Mouse (Mus musculus): ENCODE measurements at regions not wholly inside any gene's neighbourhood (a gene's known extent, or its start where the extent isn't known, plus 50 kb on each side); places are given as distances from the start of the nearest gene placed in this dataset.

GRCm38 (mm10) chr2:173334856-173335595 lies 58.7 kb upstream of the Pmepa1 start:
- H3K27ac ChIP-seq (ENCODE audit: low read length), result peak overlapping the region; percentile 75
- peak overlapping the region; percentile 48 for H3K4me2 ChIP-seq (ENCODE audit: low read depth, low read length)
- H3K9ac ChIP-seq (ENCODE audit: low read length), result peak overlapping the region; percentile 40
- 36% methylated on average over 15 of the region's 15 CpGs for WGBS
- H3K4me1 ChIP-seq (ENCODE audit: control insufficient read depth, insufficient read depth, low read length), result peaks cover 45% of the 10 kb centered on the region
- H3K27me3 ChIP-seq (ENCODE audit: control insufficient read depth, insufficient read depth, low read length), result no peaks in the 10 kb centered on the region
- no peak overlapping the region for H3K4me3 ChIP-seq (ENCODE audit: low read length)
- H3K36me3 ChIP-seq (ENCODE audit: control insufficient read depth, insufficient read depth), result no peaks in the 10 kb centered on the region
- H3K9me3 ChIP-seq (replicated peaks; ENCODE audit: control insufficient read depth, low read length), result no peaks in the 10 kb centered on the region
- ATAC-seq (replicated peaks; ENCODE audit: extremely low read depth, insufficient read depth, low FRiP score), result no peak

GRCm38 (mm10) chr2:173335859-173336258 lies 59.5 kb upstream of the Pmepa1 start:
- H3K4me1 ChIP-seq (ENCODE audit: control insufficient read depth, insufficient read depth, low read length), result peaks cover 53% of the 10 kb centered on the region
- H3K9ac ChIP-seq (ENCODE audit: low read length), result peak overlapping the region; percentile 50
- peak; percentile 86 for ATAC-seq (replicated peaks; ENCODE audit: extremely low read depth, insufficient read depth, low FRiP score)
- 6% methylated on average over 10 of the region's 10 CpGs for WGBS
- H3K9me3 ChIP-seq (replicated peaks; ENCODE audit: control insufficient read depth, low read length), result no peaks in the 10 kb centered on the region
- H3K27me3 ChIP-seq (ENCODE audit: control insufficient read depth, insufficient read depth, low read length), result no peaks in the 10 kb centered on the region
- H3K27ac ChIP-seq (ENCODE audit: low read length), result peak overlapping the region; percentile 75
- no peak overlapping the region for H3K4me3 ChIP-seq (ENCODE audit: low read length)
- peak overlapping the region; percentile 48 for H3K4me2 ChIP-seq (ENCODE audit: low read depth, low read length)
- H3K36me3 ChIP-seq (ENCODE audit: control insufficient read depth, insufficient read depth), result no peaks in the 10 kb centered on the region

GRCm38 (mm10) chr2:173337666-173338065 lies 61.3 kb upstream of the Pmepa1 start:
- Histone ChIP-seq H3K36me3 (ENCODE audit: control insufficient read depth, insufficient read depth) (no peaks in the 10 kb centered on the region), H3K27me3 (ENCODE audit: control insufficient read depth, insufficient read depth, low read length) (no peaks in the 10 kb centered on the region), H3K4me1 (ENCODE audit: control insufficient read depth, insufficient read depth, low read length) (peaks cover 53% of the 10 kb centered on the region), H3K4me2 (ENCODE audit: low read depth, low read length) (no peak overlapping the region), H3K9me3 (replicated peaks; ENCODE audit: control insufficient read depth, low read length) (no peaks in the 10 kb centered on the region), H3K4me3 (ENCODE audit: low read length) (no peak overlapping the region), H3K9ac (ENCODE audit: low read length) (no peak overlapping the region), H3K27ac (ENCODE audit: low read length) (peak overlapping the region; percentile 19; the same call in 1 of the 2 replicates)
- no peak for ATAC-seq (replicated peaks; ENCODE audit: extremely low read depth, insufficient read depth, low FRiP score)
- 72% methylated on average over 5 of the region's 5 CpGs for WGBS

GRCm38 (mm10) chr2:173338671-173339070 lies 62.3 kb upstream of the Pmepa1 start:
- WGBS, result 41% methylated on average over 5 of the region's 5 CpGs
- peak overlapping the region; percentile 56 for H3K27ac ChIP-seq (ENCODE audit: low read length)
- H3K9ac ChIP-seq (ENCODE audit: low read length), result no peak overlapping the region; the same call in 1 of the 2 replicates
- H3K36me3 ChIP-seq (ENCODE audit: control insufficient read depth, insufficient read depth), result no peaks in the 10 kb centered on the region
- H3K27me3 ChIP-seq (ENCODE audit: control insufficient read depth, insufficient read depth, low read length), result no peaks in the 10 kb centered on the region
- no peaks in the 10 kb centered on the region for H3K9me3 ChIP-seq (replicated peaks; ENCODE audit: control insufficient read depth, low read length)
- H3K4me3 ChIP-seq (ENCODE audit: low read length), result no peak overlapping the region
- peaks cover 57% of the 10 kb centered on the region for H3K4me1 ChIP-seq (ENCODE audit: control insufficient read depth, insufficient read depth, low read length)
- H3K4me2 ChIP-seq (ENCODE audit: low read depth, low read length), result no peak overlapping the region
- no peak for ATAC-seq (replicated peaks; ENCODE audit: extremely low read depth, insufficient read depth, low FRiP score)

- peaks cover 52% of the 10 kb centered on the region for H3K4me1 ChIP-seq (ENCODE audit: control insufficient read depth, insufficient read depth, low read length)
- H3K4me3 ChIP-seq (ENCODE audit: low read length), result no peak overlapping the region
- peak overlapping the region; percentile 56 for H3K27ac ChIP-seq (ENCODE audit: low read length)
- no peaks in the 10 kb centered on the region for H3K27me3 ChIP-seq (ENCODE audit: control insufficient read depth, insufficient read depth, low read length)
- 57% methylated on average over 3 of the region's 3 CpGs for WGBS
- H3K9ac ChIP-seq (ENCODE audit: low read length), result no peak overlapping the region; the same call in 1 of the 2 replicates
- no peak overlapping the region for H3K4me2 ChIP-seq (ENCODE audit: low read depth, low read length)
- peaks cover 2% of the 10 kb centered on the region for H3K9me3 ChIP-seq (replicated peaks; ENCODE audit: control insufficient read depth, low read length)
- no peak for ATAC-seq (replicated peaks; ENCODE audit: extremely low read depth, insufficient read depth, low FRiP score)
- H3K36me3 ChIP-seq (ENCODE audit: control insufficient read depth, insufficient read depth), result no peaks in the 10 kb centered on the region
Measured at GRCm38 (mm10) chr2:173339211-173339610, 62.9 kb upstream of the Pmepa1 start.

GRCm38 (mm10) chr2:173340044-173340601 lies 63.8 kb upstream of the Pmepa1 start:
- peak overlapping the region; percentile 51 for H3K4me2 ChIP-seq (ENCODE audit: low read depth, low read length)
- H3K27me3 ChIP-seq (ENCODE audit: control insufficient read depth, insufficient read depth, low read length), result no peaks in the 10 kb centered on the region
- WGBS, result 12% methylated on average over 26 of the region's 26 CpGs
- peaks cover 43% of the 10 kb centered on the region for H3K4me1 ChIP-seq (ENCODE audit: control insufficient read depth, insufficient read depth, low read length)
- no peak for ATAC-seq (replicated peaks; ENCODE audit: extremely low read depth, insufficient read depth, low FRiP score)
- no peaks in the 10 kb centered on the region for H3K36me3 ChIP-seq (ENCODE audit: control insufficient read depth, insufficient read depth)
- peak overlapping the region; percentile 55 for H3K9ac ChIP-seq (ENCODE audit: low read length)
- H3K9me3 ChIP-seq (replicated peaks; ENCODE audit: control insufficient read depth, low read length), result peaks cover 3% of the 10 kb centered on the region
- peak overlapping the region; percentile 8 for H3K4me3 ChIP-seq (ENCODE audit: low read length)
- H3K27ac ChIP-seq (ENCODE audit: low read length), result peak overlapping the region; percentile 12

GRCm38 (mm10) chr2:173342605-173343260 lies 66.4 kb upstream of the Pmepa1 start:
- Histone ChIP-seq H3K9me3 (replicated peaks; ENCODE audit: control insufficient read depth, low read length) (peaks cover 3% of the 10 kb centered on the region), H3K27ac (ENCODE audit: low read length) (peak overlapping the region; percentile 44), H3K4me1 (ENCODE audit: control insufficient read depth, insufficient read depth, low read length) (peaks cover 29% of the 10 kb centered on the region), H3K4me3 (ENCODE audit: low read length) (no peak overlapping the region), H3K36me3 (ENCODE audit: control insufficient read depth, insufficient read depth) (no peaks in the 10 kb centered on the region), H3K27me3 (ENCODE audit: control insufficient read depth, insufficient read depth, low read length) (no peaks in the 10 kb centered on the region), H3K4me2 (ENCODE audit: low read depth, low read length) (no peak overlapping the region), H3K9ac (ENCODE audit: low read length) (0 out of 2 replicates have a peak overlapping the region, but pooled peaks have one; percentile 14)
- WGBS, result 50% methylated on average over 16 of the region's 16 CpGs
- no peak for ATAC-seq (replicated peaks; ENCODE audit: extremely low read depth, insufficient read depth, low FRiP score)

GRCm38 (mm10) chr2:173343665-173344064 lies 67.3 kb upstream of the Pmepa1 start:
- Histone ChIP-seq H3K4me3 (ENCODE audit: low read length) (no peak overlapping the region), H3K9me3 (replicated peaks; ENCODE audit: control insufficient read depth, low read length) (peaks cover 3% of the 10 kb centered on the region), H3K36me3 (ENCODE audit: control insufficient read depth, insufficient read depth) (no peaks in the 10 kb centered on the region), H3K4me2 (ENCODE audit: low read depth, low read length) (no peak overlapping the region), H3K4me1 (ENCODE audit: control insufficient read depth, insufficient read depth, low read length) (peaks cover 24% of the 10 kb centered on the region), H3K9ac (ENCODE audit: low read length) (no peak overlapping the region), H3K27me3 (ENCODE audit: control insufficient read depth, insufficient read depth, low read length) (no peaks in the 10 kb centered on the region), H3K27ac (ENCODE audit: low read length) (no peak overlapping the region; the same call in 1 of the 2 replicates)
- WGBS, result 80% methylated on average over 2 of the region's 2 CpGs
- no peak for ATAC-seq (replicated peaks; ENCODE audit: extremely low read depth, insufficient read depth, low FRiP score)

GRCm38 (mm10) chr2:173344221-173344620 lies 67.9 kb upstream of the Pmepa1 start:
- Histone ChIP-seq H3K27me3 (ENCODE audit: control insufficient read depth, insufficient read depth, low read length) (no peaks in the 10 kb centered on the region), H3K4me1 (ENCODE audit: control insufficient read depth, insufficient read depth, low read length) (peaks cover 21% of the 10 kb centered on the region), H3K9me3 (replicated peaks; ENCODE audit: control insufficient read depth, low read length) (peaks cover 3% of the 10 kb centered on the region), H3K4me3 (ENCODE audit: low read length) (no peak overlapping the region), H3K27ac (ENCODE audit: low read length) (no peak overlapping the region), H3K4me2 (ENCODE audit: low read depth, low read length) (no peak overlapping the region), H3K9ac (ENCODE audit: low read length) (no peak overlapping the region), H3K36me3 (ENCODE audit: control insufficient read depth, insufficient read depth) (no peaks in the 10 kb centered on the region)
- WGBS, result 91% methylated on average over 5 of the region's 5 CpGs
- ATAC-seq (replicated peaks; ENCODE audit: extremely low read depth, insufficient read depth, low FRiP score), result no peak
